8 mouse cellular contexts compared by ENCODE assay signal in the genomic region with DNA sequence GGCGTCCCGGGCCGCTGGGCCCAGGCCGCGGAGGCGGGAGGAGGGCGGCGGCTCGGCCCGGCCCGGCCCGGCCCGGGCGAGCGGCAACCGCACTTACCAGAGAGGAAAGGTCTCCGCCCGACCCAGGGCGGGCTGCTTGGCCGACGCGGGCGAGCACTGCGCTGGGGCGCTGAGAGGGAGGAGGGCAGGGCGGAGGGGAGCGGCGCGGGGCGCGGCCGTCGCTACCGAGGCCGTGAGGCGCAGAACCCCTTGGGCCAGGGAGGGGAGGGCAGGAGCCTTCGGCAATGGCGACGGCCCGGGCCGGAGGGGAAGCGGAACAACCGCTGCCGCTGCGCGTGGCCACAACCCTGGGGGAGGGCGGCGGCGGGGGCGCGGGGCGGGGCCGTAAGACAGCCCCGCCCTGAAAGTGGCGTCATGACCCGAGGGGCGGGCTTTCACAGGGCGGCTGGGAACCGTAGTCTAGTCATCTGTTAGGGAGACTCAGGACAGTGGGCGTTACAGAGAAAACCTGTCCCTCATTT. TPM values are rescaled to one million over a fixed set of nuclear protein-coding genes. Genes with fewer than 3 reads are reported as not detected.
DNase-seq lines count a peak whose midpoint lies in the region; ATAC-seq and TF ChIP-seq lines count a peak whose summit lies in the region.

A gene (minus strand): TSS at position 352 of the 521 bp plus-strand sequence.

- TF ChIP-seq RAD21 in MEL (IDR thresholded peaks at IDR 0.05; ENCODE audit: low read depth, low read length) = no peak

- TF ChIP-seq POLR2A in MEL (IDR thresholded peaks at IDR 0.05; ENCODE audit: control insufficient read depth in 1 of 2, insufficient read depth in 1 of 2, low read depth in 1 of 2, low read length in 2 of 2, poor library complexity in 1 of 2) = peak; percentile 82 to 86; a peak in 3 of 4 replicates
- TF ChIP-seq POLR2A in cerebellum, adult 2 months (IDR thresholded peaks at IDR 0.05; ENCODE audit: borderline replicate concordance, insufficient read depth, low read length) = peak; percentile 69; the same call in 1 of the 2 replicates

- H3K4me2 ChIP-seq in lung, postnatal 0 days (replicated peaks; ENCODE audit: low read depth, low read length) = peak within 1 kb of the TSS; percentile 64

- peaks cover 9 to 11% of the 10 kb centered on the region in 2 experiments for H3K4me1 ChIP-seq in MEL (ENCODE audit: control insufficient read depth in 1 of 2, insufficient read depth in 2 of 2, low read length in 2 of 2)
- peaks cover 3% of the 10 kb centered on the region; the same call in 1 of the 2 replicates for H3K4me1 ChIP-seq in cerebellum, adult 2 months (ENCODE audit: control insufficient read depth, insufficient read depth, low read length)
- H3K4me1 ChIP-seq in lung, postnatal 0 days (ENCODE audit: insufficient read depth, low read depth, low read length) = peaks cover 10% of the 10 kb centered on the region

- H3K9me3 ChIP-seq in MEL (replicated peaks; ENCODE audit: insufficient read depth, low read length) = no peaks in the 10 kb centered on the region
- H3K9me3 ChIP-seq in lung, postnatal 0 days (ENCODE audit: low read length) = no peaks in the 10 kb centered on the region

- DNase-seq in MEL (ENCODE audit: low read depth, low spot score) = peak; percentile 88
- DNase-seq in cerebellum, adult 2 months = peak; percentile 87
- DNase-seq in forelimb bud, embryonic 11.5 days (ENCODE audit: low read depth, low spot score) = peak; percentile 74
- peak; percentile 84 for DNase-seq in layer of hippocampus, adult 9-11 months
- peak; percentile 93 for DNase-seq in lung, postnatal 0 days (ENCODE audit: low spot score)
- DNase-seq in ovary, postnatal 14 days (ENCODE audit: low spot score) = peak; percentile 75
- peak; percentile 86 for DNase-seq in thymus, postnatal 14 days

- TF ChIP-seq EP300 in MEL (IDR thresholded peaks at IDR 0.05; ENCODE audit: low read depth in 1 of 2, low read length in 2 of 2) = no peak
- no peak for TF ChIP-seq EP300 in lung, postnatal 0 days (IDR thresholded peaks at IDR 0.05)

- peaks cover 0 to 21% of the 10 kb centered on the region in 2 experiments; a peak in 2 of 4 replicates for H3K36me3 ChIP-seq in MEL (ENCODE audit: control insufficient read depth in 1 of 2, insufficient read depth in 2 of 2, low read length in 2 of 2)
- no peaks in the 10 kb centered on the region for H3K36me3 ChIP-seq in lung, postnatal 0 days (ENCODE audit: insufficient read depth, low read length)

- WGBS in cerebellum, adult 2 months = under 1% methylated on average over 38 of the region's 60 CpGs
- 2% methylated on average over 33 of the region's 60 CpGs for WGBS in lung, postnatal 0 days

- no peaks in the 10 kb centered on the region for H3K27me3 ChIP-seq in MEL (ENCODE audit: control insufficient read depth in 1 of 2, insufficient read depth in 2 of 2, low read length in 2 of 2)
- no peaks in the 10 kb centered on the region for H3K27me3 ChIP-seq in cerebellum, adult 2 months (ENCODE audit: control insufficient read depth, insufficient read depth, low read length)
- H3K27me3 ChIP-seq in lung, postnatal 0 days (replicated peaks; ENCODE audit: insufficient read depth, low read length) = no peaks in the 10 kb centered on the region

- peak; percentile 84 to 94 for ATAC-seq in hematopoietic stem cell, adult 5-6 weeks (replicated peaks in 1 of 2; ENCODE audit: insufficient read depth in 1 of 2, low FRiP score in 2 of 2, low TSS enrichment in 1 of 2, low read depth in 1 of 2, poor library complexity in 2 of 2, severe bottlenecking in 2 of 2)
- peak; percentile 97 for ATAC-seq in lung, postnatal 0 days

- no peak for TF ChIP-seq CTCF in MEL (IDR thresholded peaks at IDR 0.05 in 2 of 3, conservative IDR thresholded peaks at IDR 0.05 in 1 of 3; ENCODE audit: control insufficient read depth in 1 of 3, insufficient read depth in 1 of 3, low read depth in 2 of 3, low read length in 3 of 3, poor library complexity in 1 of 3, severe bottlenecking in 1 of 3)
- no peak for TF ChIP-seq CTCF in cerebellum, adult 2 months (IDR thresholded peaks at IDR 0.05; ENCODE audit: borderline replicate concordance, insufficient read depth, low read depth, low read length)
- 0 out of 2 replicates have a peak, but pooled peaks have one; percentile 5 for TF ChIP-seq CTCF in lung, postnatal 0 days (IDR thresholded peaks at IDR 0.05)

- peak within 1 kb of the TSS; percentile 89 to 99 for H3K4me3 ChIP-seq in MEL (ENCODE audit: control insufficient read depth in 1 of 2, insufficient read depth in 1 of 2, low read depth in 2 of 2, low read length in 2 of 2)
- H3K4me3 ChIP-seq in cerebellum, adult 2 months (replicated peaks; ENCODE audit: insufficient read depth, low read depth, low read length) = peak within 1 kb of the TSS; percentile 92
- peak within 1 kb of the TSS; percentile 98 for H3K4me3 ChIP-seq in lung, postnatal 0 days (ENCODE audit: low read depth, low read length)

- peak within 1 kb of the TSS; percentile 80 for H3K27ac ChIP-seq in MEL (ENCODE audit: control insufficient read depth, low read depth, low read length)
- peak within 1 kb of the TSS; percentile 93 for H3K27ac ChIP-seq in cerebellum, adult 2 months (ENCODE audit: insufficient read depth, low read length)
- H3K27ac ChIP-seq in lung, postnatal 0 days (ENCODE audit: low read length) = peak within 1 kb of the TSS; percentile 99

- H3K79me2 ChIP-seq in MEL (ENCODE audit: control insufficient read depth, insufficient read depth, low read length, poor library complexity) = peaks cover 41% of the 10 kb centered on the region

- H3K9ac ChIP-seq in MEL (ENCODE audit: control insufficient read depth, low read depth, low read length, poor library complexity, severe bottlenecking) = peak within 1 kb of the TSS; percentile 97
- H3K9ac ChIP-seq in lung, postnatal 0 days (replicated peaks; ENCODE audit: low read depth) = peak within 1 kb of the TSS; percentile 98

TF ChIP-seq in MEL, 35 proteins besides CTCF, POLR2A, EP300 and RAD21:
- TF ChIP-seq CHD1 (IDR thresholded peaks at IDR 0.05; ENCODE audit: low read depth, low read length) (no peak), SMC3 (IDR thresholded peaks at IDR 0.05; ENCODE audit: low read depth, low read length) (no peak), HCFC1 (IDR thresholded peaks at IDR 0.05; ENCODE audit: low read depth, low read length) (peak; percentile 89), USF1 (IDR thresholded peaks at IDR 0.05; ENCODE audit: low read depth, low read length) (no peak), KAT2A (conservative IDR thresholded peaks at IDR 0.05; ENCODE audit: low read depth, low read length) (no peak; the same call in 1 of the 2 replicates), MYC (IDR thresholded peaks at IDR 0.05; ENCODE audit: low read depth, low read length) (peak; percentile 35; the same call in 1 of the 2 replicates), MYB (IDR thresholded peaks at IDR 0.05; ENCODE audit: low read depth, low read length) (no peak), TAL1 (IDR thresholded peaks at IDR 0.05; ENCODE audit: low read length) (no peak), POLR2AphosphoS5 (IDR thresholded peaks at IDR 0.05; ENCODE audit: borderline replicate concordance, low read depth, low read length) (no peak), SIN3A (IDR thresholded peaks at IDR 0.05; ENCODE audit: low read length) (no peak; the same call in 1 of the 2 replicates), JUND (IDR thresholded peaks at IDR 0.05; ENCODE audit: low read depth, low read length) (no peak), USF2 (IDR thresholded peaks at IDR 0.05; ENCODE audit: borderline replicate concordance in 1 of 2, insufficient read depth in 1 of 2, low read depth in 1 of 2, low read length in 2 of 2) (no peak), NRF1 (IDR thresholded peaks at IDR 0.05; ENCODE audit: insufficient read depth, low read depth, low read length, poor library complexity, severe bottlenecking) (peak; percentile 43; the same call in 1 of the 2 replicates), TBP (IDR thresholded peaks at IDR 0.05; ENCODE audit: low read depth, low read length) (peak; percentile 49; the same call in 1 of the 2 replicates), MEF2A (IDR thresholded peaks at IDR 0.05; ENCODE audit: extremely low read depth, insufficient replicate concordance, low read depth, low read length, poor library complexity, severe bottlenecking) (no peak), TCF12 (IDR thresholded peaks at IDR 0.05; ENCODE audit: low read depth, low read length) (peak; percentile 48; the same call in 1 of the 2 replicates), ZNF384 (IDR thresholded peaks at IDR 0.05; ENCODE audit: low read depth, low read length) (no peak), CHD2 (IDR thresholded peaks at IDR 0.05; ENCODE audit: low read length) (no peak), MAX (IDR thresholded peaks at IDR 0.05; ENCODE audit: low read length) (0 out of 2 replicates have a peak, but pooled peaks have one; percentile 40), ELF1 (IDR thresholded peaks at IDR 0.05; ENCODE audit: low read depth, low read length) (peak; percentile 51; the same call in 1 of the 2 replicates), ZMIZ1 (IDR thresholded peaks at IDR 0.05; ENCODE audit: low read depth, low read length) (peak; percentile 83), BHLHE40 (IDR thresholded peaks at IDR 0.05; ENCODE audit: borderline replicate concordance, low read depth, low read length) (no peak), ZKSCAN1 (IDR thresholded peaks at IDR 0.05; ENCODE audit: low read depth, low read length) (no peak), POLR2AphosphoS2 (IDR thresholded peaks at IDR 0.05; ENCODE audit: low read length) (peak; percentile 80), MXI1 (IDR thresholded peaks at IDR 0.05; ENCODE audit: low read depth, low read length) (peak; percentile 56; the same call in 1 of the 2 replicates), ETS1 (IDR thresholded peaks at IDR 0.05; ENCODE audit: low read depth, low read length) (no peak), MAZ (IDR thresholded peaks at IDR 0.05; ENCODE audit: low read depth, low read length) (peak; percentile 76; the same call in 1 of the 2 replicates), NELFE (IDR thresholded peaks at IDR 0.05; ENCODE audit: low read depth, low read length) (peak; percentile 88)

RNA-seq across cellular contexts. Expression of the gene that starts here (rescaled TPM):
- total RNA-seq in MEL (2012; rRNA removed) = 23.0 and 23.4 TPM in 2 replicates
- 10 to 100 TPM; 34.1 to 67.2 TPM for polyA plus RNA-seq in MEL (2012; ENCODE audit: insufficient read depth in 1 of 2, insufficient read length in 2 of 2, low read depth in 1 of 2, low replicate concordance in 2 of 2, missing spikeins in 1 of 2)
- 22.0 and 22.5 TPM in 2 replicates for polyA plus RNA-seq in cerebellum, adult 2 months (2012; rRNA removed)
- total RNA-seq in hematopoietic stem cell, adult 5-6 weeks (2017) = 69.2 and 72.4 TPM in 2 replicates
- polyA plus RNA-seq in lung, postnatal 0 days (2015; fragmentation: Nextera tagmentation; extraction: Ambion mirVana) = 25.8 and 30.6 TPM in 2 replicates

Comparison
In these comparisons a context has a peak if more than half of its experiments do, and no peak if none do; other contexts are left out.
1. Peak in every context shown above with its lines: DNase-seq, ATAC-seq, H3K4me3 ChIP-seq and H3K27ac ChIP-seq.